Mouse (Mus musculus) MEL (cell line): ENCODE measurements at regions not wholly inside any gene's neighbourhood (a gene's known extent, or its start where the extent isn't known, plus 50 kb on each side); places are given as distances from the start of the nearest gene placed in this dataset.

ENCODE experiments used
- DNase-seq: peaks from one replicate; pipeline ENCODE4 v3.0.0; 2011; ENCODE audit warnings: low read depth, low spot score
- H3K27ac ChIP-seq: 2 replicates; pipeline ENCODE4 v1.5.1; 2012; ENCODE audit warnings: low read depth, mild to moderate bottlenecking, control low read depth, low read length, moderate library complexity; ENCODE audit not compliant: control insufficient read depth
- H3K27me3 ChIP-seq, 2 experiments: fragments of 150-350 bp in 1 of 2; sonication (generic) in 1 of 2; 2 replicates each; pipeline ENCODE4 v1.6.1; 2012; ENCODE audit warnings: low read length in 2 of 2, mild to moderate bottlenecking in 2 of 2, improper control_type of control experiment in 1 of 2, moderate library complexity in 1 of 2; ENCODE audit not compliant: insufficient read depth in 2 of 2, control insufficient read depth in 1 of 2
- H3K36me3 ChIP-seq, 2 experiments: 2 replicates each; pipeline ENCODE4 v1.6.1; 2012 to 2014; ENCODE audit warnings: low read length in 2 of 2, improper control_type of control experiment in 1 of 2, inconsistent platforms in 1 of 2, mild to moderate bottlenecking in 1 of 2; ENCODE audit not compliant: insufficient read depth in 2 of 2, control insufficient read depth in 1 of 2
- H3K4me1 ChIP-seq, 2 experiments: fragments of 150-350 bp in 1 of 2; sonication (generic) in 1 of 2; 2 replicates each; pipeline ENCODE4 v1.6.1; 2012; ENCODE audit warnings: low read length in 2 of 2, improper control_type of control experiment in 1 of 2, mild to moderate bottlenecking in 1 of 2; ENCODE audit not compliant: insufficient read depth in 2 of 2, control insufficient read depth in 1 of 2
- H3K4me3 ChIP-seq, 2 experiments: fragments of 150-350 bp in 1 of 2; sonication (generic) in 1 of 2; 2 replicates each; pipeline ENCODE4 v1.5.1; 2012; ENCODE audit warnings: low read depth in 2 of 2, low read length in 2 of 2, mild to moderate bottlenecking in 2 of 2, moderate library complexity in 2 of 2, control low read depth in 1 of 2, improper control_type of control experiment in 1 of 2; ENCODE audit not compliant: control insufficient read depth in 1 of 2, insufficient read depth in 1 of 2
- H3K79me2 ChIP-seq: 2 replicates; pipeline ENCODE4 v1.6.1; 2012; ENCODE audit warnings: mild to moderate bottlenecking, low read length, moderate library complexity; ENCODE audit not compliant: control insufficient read depth, poor library complexity, insufficient read depth
- H3K9ac ChIP-seq: 2 replicates; pipeline ENCODE4 v1.6.1; 2012; ENCODE audit warnings: low read depth, mild to moderate bottlenecking, control low read depth, low read length, moderate library complexity; ENCODE audit not compliant: control insufficient read depth, poor library complexity, severe bottlenecking
- H3K9me3 ChIP-seq: fragments of 150-350 bp; sonication (generic); replicated peaks from 2 replicates; pipeline ENCODE4 v1.6.1; 2012; ENCODE audit warnings: mild to moderate bottlenecking, low read length, improper control_type of control experiment, moderate library complexity; ENCODE audit not compliant: insufficient read depth
- CHD2 ChIP-seq: IDR thresholded peaks from 2 replicates; pipeline ENCODE4 v1.6.1; 2011; ENCODE audit warnings: low read length, improper control_type of control experiment
- ELF1 ChIP-seq: IDR thresholded peaks from 2 replicates; pipeline ENCODE4 v1.6.1; 2014; ENCODE audit warnings: low read depth, mild to moderate bottlenecking, inconsistent platforms, low read length, improper control_type of control experiment, moderate library complexity
- EP300 ChIP-seq, 2 experiments: IDR thresholded peaks; 2 replicates each; pipeline ENCODE4 v1.6.1; 2011; ENCODE audit warnings: improper control_type of control experiment in 2 of 2, low read length in 2 of 2, low read depth in 1 of 2, mild to moderate bottlenecking in 1 of 2
- ETS1 ChIP-seq: IDR thresholded peaks from 2 replicates; pipeline ENCODE4 v1.6.1; 2012; ENCODE audit warnings: low read depth, mild to moderate bottlenecking, inconsistent platforms, low read length, improper control_type of control experiment, moderate library complexity
- GABPA ChIP-seq: IDR thresholded peaks from 2 replicates; pipeline ENCODE4 v1.6.1; 2012; ENCODE audit warnings: low read depth, mild to moderate bottlenecking, inconsistent platforms, low read length, improper control_type of control experiment, moderate library complexity
- MAFK ChIP-seq: IDR thresholded peaks from 2 replicates; pipeline ENCODE4 v1.6.1; 2011; ENCODE audit warnings: low read depth, mild to moderate bottlenecking, low read length, improper control_type of control experiment, borderline replicate concordance
- POLR2A ChIP-seq, 2 experiments: IDR thresholded peaks; 2 replicates each; pipeline ENCODE4 v1.6.1; 2011 to 2012; ENCODE audit warnings: low read length in 2 of 2, mild to moderate bottlenecking in 2 of 2, control low read depth in 1 of 2, improper control_type of control experiment in 1 of 2, low read depth in 1 of 2, moderate library complexity in 1 of 2; ENCODE audit not compliant: control insufficient read depth in 1 of 2, insufficient read depth in 1 of 2, poor library complexity in 1 of 2
- POLR2AphosphoS2 ChIP-seq: IDR thresholded peaks from 2 replicates; pipeline ENCODE4 v1.6.1; 2011; ENCODE audit warnings: low read length, improper control_type of control experiment
- TAL1 ChIP-seq: IDR thresholded peaks from 2 replicates; pipeline ENCODE4 v1.6.1; 2012; ENCODE audit warnings: mild to moderate bottlenecking, inconsistent platforms, low read length, moderate library complexity, mixed read lengths
- TBP ChIP-seq: IDR thresholded peaks from 2 replicates; pipeline ENCODE4 v1.8.0; 2011; ENCODE audit warnings: low read depth, low read length, improper control_type of control experiment
- ZMIZ1 ChIP-seq: IDR thresholded peaks from 2 replicates; pipeline ENCODE4 v1.6.1; 2012; ENCODE audit warnings: low read depth, mild to moderate bottlenecking, inconsistent platforms, low read length, improper control_type of control experiment, moderate library complexity

- Histone ChIP-seq H3K9ac (no peak overlapping the region), H3K4me1 (no peaks in the 10 kb centered on the region), H3K27me3 (no peaks in the 10 kb centered on the region; a peak in 1 of 4 replicates), H3K27ac (no peak overlapping the region), H3K79me2 (no peaks in the 10 kb centered on the region), H3K36me3 (no peaks in the 10 kb centered on the region), H3K9me3 (no peaks in the 10 kb centered on the region), H3K4me3 (no peak overlapping the region)
- no peak for DNase-seq
- no peak for TF ChIP-seq ZMIZ1
Measured at GRCm38 (mm10) chr6:143333493-143333892, 166.5 kb downstream of the Etnk1 start.

- H3K9ac ChIP-seq, result no peak overlapping the region
- H3K27me3 ChIP-seq, result no peaks in the 10 kb centered on the region; a peak in 1 of 4 replicates
- TF ChIP-seq POLR2AphosphoS2, result no peak
- TF ChIP-seq ELF1, result no peak
- no peak for TF ChIP-seq TAL1
- TF ChIP-seq CHD2, result no peak
- no peak for TF ChIP-seq EP300 (IDR thresholded peaks at IDR 0.05; ENCODE audit: low read depth in 1 of 2, low read length in 2 of 2)
- no peak for TF ChIP-seq TBP
- no peak for TF ChIP-seq ETS1
- no peak for TF ChIP-seq POLR2A (IDR thresholded peaks at IDR 0.05; ENCODE audit: control insufficient read depth in 1 of 2, insufficient read depth in 1 of 2, low read depth in 1 of 2, low read length in 2 of 2, poor library complexity in 1 of 2)
- H3K4me3 ChIP-seq, result no peak overlapping the region
- no peak for DNase-seq
- H3K79me2 ChIP-seq, result no peaks in the 10 kb centered on the region
- H3K4me1 ChIP-seq, result no peaks in the 10 kb centered on the region
- H3K27ac ChIP-seq, result no peak overlapping the region
- H3K9me3 ChIP-seq, result no peaks in the 10 kb centered on the region
- H3K36me3 ChIP-seq, result no peaks in the 10 kb centered on the region
Measured at GRCm38 (mm10) chr6:143336574-143336973, 169.6 kb downstream of the Etnk1 start.

GRCm38 (mm10) chr6:143349000-143349399 is 182.0 kb downstream of the Etnk1 start:
- Histone ChIP-seq H3K4me1 (no peaks in the 10 kb centered on the region), H3K9ac (no peak overlapping the region), H3K9me3 (no peaks in the 10 kb centered on the region), H3K27ac (no peak overlapping the region; the same call in 1 of the 2 replicates), H3K79me2 (no peaks in the 10 kb centered on the region), H3K4me3 (no peak overlapping the region), H3K36me3 (no peaks in the 10 kb centered on the region), H3K27me3 (no peaks in the 10 kb centered on the region)
- DNase-seq, result peak; percentile 44
- TF ChIP-seq POLR2AphosphoS2, result no peak
- no peak for TF ChIP-seq GABPA
- TF ChIP-seq MAFK, result no peak
